Mouse (Mus musculus) Patski (cell line): Measurements from ENCODE around the gene Ccdc134. TPM values are rescaled to one million over a fixed set of nuclear protein-coding genes. Genes with fewer than 3 reads are reported as not detected.
A peak's percentile ranks its signal among the peaks of the same experiment; 100 is the strongest.

Source experiments
- ATAC-seq: fragments of 100-300 bp; one replicate; pipeline ENCODE4 v1.8.0; 2021
- CTCF ChIA-PET: fragments of 350-600 bp; sonication (Branson Sonifier 250); formaldehyde crosslinking; loops from one replicate; lab custom pipeline; 2022; ENCODE audit warnings: inconsistent platforms; lab: Charles Lee
- POLR2A ChIA-PET: fragments of 350-600 bp; sonication (Branson Sonifier 250); formaldehyde crosslinking; loops from one replicate; lab custom pipeline; 2022; ENCODE audit warnings: antibody characterized with exemption, inconsistent platforms; lab: Charles Lee
- DNase-seq: peaks from one replicate; pipeline ENCODE4 v3.0.0-alpha.2; 2011; ENCODE audit warnings: low read depth, low spot score
- H3K27me3 ChIP-seq: fragments of 371-371 bp; one replicate; pipeline ENCODE4 v1.5.1; 2021
- CTCF ChIP-seq: fragments of 100-300 bp; IDR thresholded peaks from one replicate; pipeline ENCODE4 v1.5.1; 2021
- in situ Hi-C: fragments of 300-500 bp; cut with MboI; formaldehyde crosslinking; loops from 3 replicates; pipeline ENCODE4 v1.11.1; 2018; ENCODE audit warnings: low pct_unique_long_range_greater_than_20kb, mixed read lengths
- polyA plus RNA-seq: library from polyadenylated mRNA; unstranded; gene quantifications from one replicate; pipeline ENCODE4 v1.2.3, GENCODE M21; 2021

The Ccdc134 gene
- polyA plus RNA-seq, 1 experiment from 2014 or later = 18.0 TPM

DNA sequence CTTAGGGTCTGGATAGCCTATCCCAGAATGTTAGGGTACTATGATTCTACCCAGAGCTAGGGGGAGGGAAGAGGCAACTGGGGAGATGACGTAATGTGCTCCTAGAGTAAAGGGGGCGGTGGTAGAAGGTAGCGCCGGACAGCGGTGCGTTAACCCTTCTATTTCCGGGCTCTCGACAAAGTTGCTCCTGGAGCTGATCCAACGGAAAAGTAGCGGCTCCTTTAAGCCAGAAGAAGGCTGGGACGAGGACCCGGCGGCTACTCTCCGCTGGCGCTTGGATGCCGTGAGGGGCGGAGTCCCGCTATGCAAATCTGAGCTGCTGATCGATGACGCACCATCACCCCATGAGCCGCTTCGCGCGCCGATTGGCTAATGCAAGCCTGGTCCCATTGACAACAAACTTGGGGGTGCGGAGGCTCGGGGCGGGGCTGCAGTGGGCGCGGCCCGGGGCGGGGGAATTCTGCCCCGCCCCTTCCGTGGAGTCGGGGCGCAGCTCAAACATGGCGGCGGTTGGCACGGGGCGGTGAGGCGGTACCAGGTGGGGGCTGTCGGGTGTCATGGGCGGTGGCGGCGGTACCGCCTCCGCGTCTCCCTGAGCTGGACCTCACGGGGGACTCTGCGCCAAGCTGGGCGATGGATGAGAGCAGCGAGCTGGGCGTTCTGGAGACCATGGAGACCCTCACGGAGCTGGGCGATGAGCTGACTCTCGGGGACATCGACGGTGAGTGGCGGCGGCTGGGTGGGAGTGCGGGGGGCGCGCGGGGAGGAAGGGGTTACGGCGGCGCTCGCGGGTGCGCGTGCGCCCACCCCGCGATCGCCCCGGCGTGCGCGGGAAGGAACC lies 19.3 kb downstream of the Ccdc134 start, which contains the start of gene Srebf2:
Srebf2 (plus strand) TSS at position 412 of the 841 bp plus-strand sequence.
- peak; percentile 94 for DNase-seq
- POLR2A ChIA-PET = interaction anchor here (1.1 to 1.6 kb wide), 5 partner anchors 19 to 87 kb away, joined by 3 to 4 read pairs (median 3); partner anchors contain the start of gene Ccdc134
- peak; percentile 97 for ATAC-seq

GRCm38 (mm10) chr15:82147611-82148111 lies 19.9 kb downstream of the Ccdc134 start:
- in situ Hi-C loops = no loop called here
- ATAC-seq = peak; percentile 40
- CTCF ChIA-PET = interaction anchor here (1.1 to 1.2 kb wide), 2 partner anchors 16 to 18 kb away, joined by 4 read pairs; no protein-coding TSS in a partner anchor

More for the DNA sequence above, 19.3 kb downstream of the Ccdc134 start, which contains the start of gene Srebf2:
- CTCF ChIA-PET = interaction anchor here (1.0 to 1.3 kb wide), 4 partner anchors 17 to 90 kb away, joined by 4 to 5 read pairs (median 4); no protein-coding TSS in a partner anchor
- TF ChIP-seq CTCF = no peak
- H3K27me3 ChIP-seq = no peaks in the 10 kb centered on the region
- in situ Hi-C loops = no loop called here

DNA sequence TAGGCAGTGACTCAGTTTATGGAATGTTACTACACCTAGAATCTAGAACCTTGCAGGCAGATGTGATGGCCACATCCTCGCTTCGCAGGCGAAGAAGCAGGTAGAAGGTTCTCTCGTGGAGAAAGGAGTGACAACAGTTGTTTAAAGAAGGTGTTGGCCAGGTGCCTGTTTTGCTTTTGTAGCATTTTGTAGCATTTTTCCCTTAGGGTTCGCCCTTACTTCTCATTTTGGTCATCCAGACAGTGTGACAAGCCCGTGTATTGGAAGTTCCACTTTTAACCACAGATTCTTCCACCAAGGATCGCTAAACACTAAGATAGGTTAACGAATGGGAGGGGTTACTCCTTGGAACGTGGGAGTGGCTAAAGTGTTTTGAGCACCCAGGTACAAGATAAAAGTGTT lies 20.8 kb downstream of the Ccdc134 start:
- ATAC-seq (no peak), DNase-seq (no peak)
- H3K27me3 ChIP-seq = no peaks in the 10 kb centered on the region
- ChIA-PET POLR2A (interaction anchor here (1.1 kb wide), 1 partner anchor 28 kb away, joined by 3 read pairs; no protein-coding TSS in a partner anchor), CTCF (interaction anchor here (2.0 kb wide), 1 partner anchor 17 kb away, joined by 8 read pairs; no protein-coding TSS in a partner anchor)
- TF ChIP-seq CTCF = no peak
- in situ Hi-C loops = no loop called here

More at GRCm38 (mm10) chr15:82147611-82148111, 19.9 kb downstream of the Ccdc134 start:
- POLR2A ChIA-PET = interaction anchor here (1.1 to 1.5 kb wide), 3 partner anchors 19 to 36 kb away, joined by 3 to 4 read pairs (median 3); partner anchors contain the start of gene Ccdc134
- no peak for DNase-seq
- H3K27me3 ChIP-seq = no peaks in the 10 kb centered on the region
- TF ChIP-seq CTCF = no peak

DNA sequence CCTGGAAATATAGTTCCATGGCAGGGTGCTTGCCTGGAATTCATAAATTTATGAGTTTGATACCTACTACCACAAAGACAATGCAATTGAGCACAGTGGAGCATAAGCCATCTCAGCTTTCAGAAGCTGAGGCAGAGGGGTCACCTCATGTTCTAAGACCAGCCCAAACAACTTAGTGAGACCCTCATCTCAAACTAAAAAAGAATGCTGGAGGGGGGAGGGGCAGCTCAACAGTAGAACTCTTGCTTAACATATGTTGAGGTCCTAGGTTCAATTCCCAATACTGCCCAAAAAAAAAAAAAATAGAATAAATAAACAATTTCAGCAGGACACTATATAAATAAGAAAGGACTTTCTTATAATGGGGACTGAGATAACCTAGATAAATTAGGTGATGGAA lies 22.3 kb downstream of the Ccdc134 start:
- POLR2A ChIA-PET = no interaction called here
- CTCF ChIA-PET = interaction anchor here (2.0 kb wide), 1 partner anchor 15 kb away, joined by 8 read pairs; no protein-coding TSS in a partner anchor

GRCm38 (mm10) chr15:82151176-82151575 lies 23.5 kb downstream of the Ccdc134 start:
- ATAC-seq (no peak), DNase-seq (no peak)
- no peak for TF ChIP-seq CTCF
- in situ Hi-C loops = no loop called here
- ChIA-PET POLR2A (interaction anchor here (0.7 kb wide), 1 partner anchor 9 kb away, joined by 10 read pairs; no protein-coding TSS in a partner anchor), CTCF (interaction anchor here (1.5 kb wide), 1 partner anchor 15 kb away, joined by 4 read pairs; no protein-coding TSS in a partner anchor)
- H3K27me3 ChIP-seq = no peaks in the 10 kb centered on the region

More for the DNA sequence above, 22.3 kb downstream of the Ccdc134 start:
- DNase-seq (no peak), ATAC-seq (no peak)
- no peak for TF ChIP-seq CTCF
- in situ Hi-C loops = no loop called here
- no peaks in the 10 kb centered on the region for H3K27me3 ChIP-seq

DNA sequence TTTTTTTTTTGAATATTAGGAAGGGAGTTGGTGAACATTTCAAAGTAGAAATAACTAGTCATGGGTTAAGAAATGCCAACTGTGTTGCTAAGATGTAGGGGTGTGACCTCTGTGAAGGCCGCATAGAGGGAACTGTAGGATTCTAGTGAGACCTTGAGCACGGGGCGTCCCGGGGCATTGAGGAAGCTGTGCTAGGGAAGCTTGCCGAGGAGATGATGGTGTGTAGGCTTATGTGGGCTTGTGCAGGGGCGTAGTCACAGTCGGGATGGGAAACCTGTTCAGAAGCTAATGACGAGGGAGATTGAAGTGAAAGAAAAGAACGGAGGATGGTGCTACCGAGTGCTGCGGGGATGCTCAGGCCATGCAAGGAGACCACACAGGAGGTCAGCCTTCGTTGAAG lies 24.3 kb downstream of the Ccdc134 start:
- TF ChIP-seq CTCF = no peak

DNA sequence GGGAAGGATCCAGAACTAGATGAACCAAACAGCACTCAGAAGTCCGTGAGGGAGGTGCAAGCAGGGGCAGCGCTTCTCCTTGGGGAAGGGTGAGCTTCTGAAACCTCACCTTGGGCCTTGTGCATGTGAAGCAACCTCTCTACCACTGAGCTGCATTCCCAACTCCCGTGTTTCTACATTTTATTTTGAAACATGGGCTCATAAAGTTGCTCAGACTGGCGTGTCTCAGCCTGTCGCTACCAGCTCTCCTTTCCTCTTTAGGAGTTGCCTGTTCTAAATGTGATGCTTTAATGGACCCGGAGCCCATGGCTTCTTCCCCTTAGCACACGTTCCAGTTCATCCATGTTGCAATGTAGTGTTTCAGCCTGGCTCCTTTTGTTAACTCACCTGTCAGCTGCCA lies 24.7 kb downstream of the Ccdc134 start:
- no peaks in the 10 kb centered on the region for H3K27me3 ChIP-seq
- in situ Hi-C loops = no loop called here
- DNase-seq = no peak
- TF ChIP-seq CTCF = no peak
- no peak for ATAC-seq
- ChIA-PET POLR2A (no interaction called here), CTCF (interaction anchor here (1.5 kb wide), 1 partner anchor 14 kb away, joined by 4 read pairs; no protein-coding TSS in a partner anchor)

More for the DNA sequence above, 24.3 kb downstream of the Ccdc134 start:
- in situ Hi-C loops = no loop called here
- ChIA-PET CTCF (interaction anchor here (1.5 kb wide), 1 partner anchor 14 kb away, joined by 4 read pairs; no protein-coding TSS in a partner anchor), POLR2A (interaction anchor here (0.7 kb wide), 1 partner anchor 10 kb away, joined by 10 read pairs; no protein-coding TSS in a partner anchor)
- ATAC-seq (no peak), DNase-seq (no peak)
- H3K27me3 ChIP-seq = no peaks in the 10 kb centered on the region

DNA sequence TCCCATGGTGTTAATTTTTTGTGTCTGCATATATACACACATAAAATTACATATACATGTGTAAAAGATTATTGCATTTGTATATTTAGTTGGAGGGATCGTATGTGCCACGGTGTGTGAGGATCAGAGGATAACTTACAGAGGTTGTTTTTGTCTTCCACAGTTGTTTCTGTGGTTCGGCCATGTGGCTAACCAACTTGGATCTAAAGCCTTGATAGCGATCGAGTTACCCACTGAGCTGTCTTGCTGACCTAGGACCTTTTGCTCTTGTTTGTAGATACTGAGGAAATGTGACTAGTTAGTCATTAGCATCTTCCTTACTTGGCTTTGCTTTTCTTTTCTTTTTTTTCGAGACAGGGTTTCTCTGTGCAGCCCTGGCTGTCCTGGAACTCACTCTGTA lies 28.6 kb downstream of the Ccdc134 start:
- H3K27me3 ChIP-seq = no peaks in the 10 kb centered on the region
- in situ Hi-C loops = no loop called here
- ATAC-seq (no peak), DNase-seq (no peak)
- TF ChIP-seq CTCF = no peak
- ChIA-PET CTCF (interaction anchor here (1.6 kb wide), 1 partner anchor 17 kb away, joined by 3 read pairs; no protein-coding TSS in a partner anchor), POLR2A (no interaction called here)

DNA sequence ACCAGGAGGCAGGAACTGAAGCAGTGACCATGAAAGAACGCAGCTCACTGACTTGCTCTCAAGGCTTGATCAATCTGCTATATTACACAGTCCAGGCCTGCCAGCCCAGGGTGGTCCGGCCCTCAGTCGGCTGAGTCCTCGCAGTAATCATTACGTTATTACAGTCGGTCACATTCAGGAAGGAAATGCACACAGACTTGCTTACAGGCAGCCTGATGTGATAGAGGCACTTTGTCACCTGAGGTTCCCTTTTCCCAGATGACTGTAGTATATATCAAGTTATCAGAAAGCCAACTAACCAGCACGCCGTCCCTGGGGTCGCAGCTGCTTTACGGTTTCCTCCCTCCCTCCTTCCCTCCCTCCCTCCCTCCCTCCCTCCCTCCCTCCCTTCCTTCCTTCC lies 29.2 kb downstream of the Ccdc134 start:
- TF ChIP-seq CTCF = no peak
- CTCF ChIA-PET = interaction anchor here (0.9 to 1.6 kb wide), 2 partner anchors 12 to 18 kb away, joined by 3 to 4 read pairs; no protein-coding TSS in a partner anchor

More for the DNA sequence above, 29.2 kb downstream of the Ccdc134 start:
- H3K27me3 ChIP-seq = no peaks in the 10 kb centered on the region
- POLR2A ChIA-PET = no interaction called here
- DNase-seq (no peak), ATAC-seq (no peak)
- in situ Hi-C loops = no loop called here
